16 mouse cellular contexts compared by ENCODE assay signal in genomic region chr5:122377101-122377833, GRCm38 (mm10).
"Had no signal": no experiment of that assay in that cellular context is flagged by ENCODE, and none has a peak within 500 bp of the region (broad histone marks: within the 10 kb centered on the region; RNA-seq: fewer than 3 reads in every experiment).

No protein-coding gene starts in this region.

- H3K4me3 ChIP-seq: megakaryocyte, embryonic 14.5 days; midbrain, embryonic 12.5 days; neural tube, embryonic 12.5 days; stomach, embryonic 15.5 days had no signal

- H3K9ac ChIP-seq: lung, embryonic 14.5 days; midbrain, embryonic 12.5 days; neural tube, embryonic 12.5 days; stomach, embryonic 15.5 days had no signal

- ATAC-seq: midbrain, embryonic 16.5 days had no signal

- H3K4me2 ChIP-seq: lung, embryonic 14.5 days; midbrain, embryonic 12.5 days; neural tube, embryonic 12.5 days; stomach, embryonic 15.5 days had no signal

- H3K9me3 ChIP-seq: megakaryocyte, embryonic 14.5 days; midbrain, embryonic 12.5 days; neural tube, embryonic 12.5 days; stomach, embryonic 15.5 days had no signal

- H3K27ac ChIP-seq: macrophage; midbrain, embryonic 12.5 days; neural tube, embryonic 12.5 days; stomach, embryonic 15.5 days; stomach, postnatal 0 days had no signal

- DNase-seq: lung, adult 18-20 months; lung, embryonic 14.5 days; lung, postnatal 14 days; lung, postnatal 36 days; midbrain, embryonic 14.5 days; right cerebral cortex, postnatal 14 days; thymus, adult 2 months; thymus, postnatal 25 days; thymus, postnatal 4 days had no signal

- H3K27me3 ChIP-seq: megakaryocyte, embryonic 14.5 days; midbrain, embryonic 12.5 days; neural tube, embryonic 12.5 days; stomach, embryonic 15.5 days had no signal
